Mouse (Mus musculus) heart, embryonic 16.5 days (tissue): ENCODE results near the gene Atm. TPM values are rescaled to one million over a fixed set of nuclear protein-coding genes. Genes with fewer than 3 reads are reported as not detected.

Experiments used
- ATAC-seq: fragments of 200-750 bp; cut with Nextera tagmentation; replicated peaks from 2 replicates; pipeline ENCODE4 v1.8.0; 2017; ENCODE audit warnings: moderate number of reproducible peaks; ENCODE audit not compliant: insufficient read depth, low FRiP score; ENCODE audit errors: extremely low read depth
- H3K27ac ChIP-seq: fragments of 300-500 bp; sonication (generic); 2 replicates; pipeline ENCODE4 v1.5.1; 2014; ENCODE audit warnings: mild to moderate bottlenecking, low read length, control low read depth, moderate library complexity
- H3K27me3 ChIP-seq: fragments of 300-500 bp; sonication (generic); 2 replicates; pipeline ENCODE4 v1.6.1; 2014; ENCODE audit warnings: low read length, mixed read lengths; ENCODE audit not compliant: control insufficient read depth, insufficient read depth
- H3K36me3 ChIP-seq: fragments of 300-500 bp; sonication (generic); 2 replicates; pipeline ENCODE4 v1.6.1; 2014; ENCODE audit not compliant: control insufficient read depth, insufficient read depth
- H3K4me1 ChIP-seq: fragments of 300-500 bp; sonication (generic); 2 replicates; pipeline ENCODE4 v1.6.1; 2014; ENCODE audit warnings: low read length, mixed read lengths; ENCODE audit not compliant: control insufficient read depth, insufficient read depth
- H3K4me2 ChIP-seq: fragments of 300-500 bp; sonication (generic); 2 replicates; pipeline ENCODE4 v1.6.1; 2014; ENCODE audit warnings: low read depth, mild to moderate bottlenecking, control low read depth, low read length
- H3K4me3 ChIP-seq: fragments of 300-500 bp; sonication (generic); 2 replicates; pipeline ENCODE4 v1.5.1; 2014; ENCODE audit warnings: mild to moderate bottlenecking, control low read depth, low read length
- H3K9ac ChIP-seq: fragments of 300-500 bp; sonication (generic); 2 replicates; pipeline ENCODE4 v1.6.1; 2014; ENCODE audit warnings: low read length, control low read depth
- H3K9me3 ChIP-seq: fragments of 300-500 bp; sonication (generic); replicated peaks from 2 replicates; pipeline ENCODE4 v1.6.1; 2016; ENCODE audit warnings: low read length; ENCODE audit not compliant: control insufficient read depth
- WGBS: fragments of 180-500 bp; shearing (Covaris S2); extraction: QIAGEN DNeasy Blood & Tissue Kit; methylation state at CpG from one replicate; pipeline ENCODE4 v1.1.7; 2014; 5-methylcytosine and 5-hydroxymethylcytosine counted together
- polyA plus RNA-seq: library from polyadenylated mRNA; unstranded; fragments of >200 nt; fragmentation: Nextera tagmentation; extraction: Ambion mirVana; gene quantifications from 2 replicates; pipeline ENCODE4 v1.2.1, GENCODE M21; 2015

Gene Atm
- polyA plus RNA-seq, 1 experiment from 2014 or later: 5.8 TPM

- H3K4me2 ChIP-seq: no peak overlapping the region
Observed at GRCm38 (mm10) chr9:53514091-53514490, 22.4 kb downstream of the Atm start.

DNA sequence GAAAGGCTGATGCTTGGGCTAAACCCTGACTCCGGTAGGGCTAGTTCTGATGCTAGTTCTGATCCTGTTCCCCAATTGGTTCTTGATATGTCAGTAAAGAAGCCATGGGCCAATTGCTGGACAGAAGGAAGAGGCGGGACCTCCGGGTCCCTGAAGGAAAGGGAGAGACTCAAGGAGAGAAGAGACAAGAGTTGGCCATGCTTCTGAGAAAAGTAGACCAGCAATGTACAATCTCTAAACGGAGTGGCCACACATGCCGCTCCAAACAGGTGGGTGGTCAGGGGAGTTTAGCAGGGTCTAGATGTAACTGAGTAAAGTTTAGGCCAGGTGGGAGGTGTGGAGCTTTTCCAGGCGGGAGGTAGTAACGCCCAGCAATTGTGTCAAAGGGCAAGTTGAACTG lies 28.5 kb downstream of the Atm start:
- no peaks in the 10 kb centered on the region for H3K9me3 ChIP-seq
- WGBS: 86% methylated on average over 7 of the region's 7 CpGs
- no peak overlapping the region for H3K4me3 ChIP-seq
- no peak overlapping the region for H3K9ac ChIP-seq
- H3K4me1 ChIP-seq: no peaks in the 10 kb centered on the region
- no peak for ATAC-seq
- peaks cover 7% of the 10 kb centered on the region for H3K36me3 ChIP-seq
- no peak overlapping the region for H3K4me2 ChIP-seq
- no peaks in the 10 kb centered on the region for H3K27me3 ChIP-seq
- H3K27ac ChIP-seq: no peak overlapping the region

More at GRCm38 (mm10) chr9:53514091-53514490, 22.4 kb downstream of the Atm start:
- ATAC-seq: no peak
- Histone ChIP-seq H3K27ac (no peak overlapping the region), H3K27me3 (no peaks in the 10 kb centered on the region), H3K9me3 (no peaks in the 10 kb centered on the region), H3K4me1 (no peaks in the 10 kb centered on the region), H3K36me3 (peaks cover 5% of the 10 kb centered on the region), H3K9ac (no peak overlapping the region), H3K4me3 (no peak overlapping the region)

GRCm38 (mm10) chr9:53485886-53486285 lies 50.7 kb downstream of the Atm start:
- Histone ChIP-seq H3K27me3 (no peaks in the 10 kb centered on the region), H3K9ac (no peak overlapping the region), H3K4me3 (no peak overlapping the region), H3K4me2 (no peak overlapping the region), H3K9me3 (no peaks in the 10 kb centered on the region), H3K27ac (no peak overlapping the region), H3K36me3 (peaks cover 14% of the 10 kb centered on the region; the same call in 1 of the 2 replicates), H3K4me1 (no peaks in the 10 kb centered on the region)
- ATAC-seq: no peak

- H3K27ac ChIP-seq: no peak overlapping the region; the same call in 1 of the 2 replicates
- H3K36me3 ChIP-seq: no peaks in the 10 kb centered on the region
- H3K9me3 ChIP-seq: no peaks in the 10 kb centered on the region
- H3K27me3 ChIP-seq: no peaks in the 10 kb centered on the region
- peak overlapping the region; percentile 23; the same call in 1 of the 2 replicates for H3K4me2 ChIP-seq
- peaks cover 12% of the 10 kb centered on the region for H3K4me1 ChIP-seq
- no peak; the same call in 1 of the 2 replicates for ATAC-seq
- no peak overlapping the region for H3K9ac ChIP-seq
- 34% methylated on average over 9 of the region's 9 CpGs for WGBS
- no peak overlapping the region for H3K4me3 ChIP-seq
Observed at GRCm38 (mm10) chr9:53472806-53473518, 63.6 kb downstream of the Atm start.

- H3K36me3 ChIP-seq: peaks cover 6% of the 10 kb centered on the region
Observed at GRCm38 (mm10) chr9:53452038-53452437, 84.5 kb downstream of the Atm start.

DNA sequence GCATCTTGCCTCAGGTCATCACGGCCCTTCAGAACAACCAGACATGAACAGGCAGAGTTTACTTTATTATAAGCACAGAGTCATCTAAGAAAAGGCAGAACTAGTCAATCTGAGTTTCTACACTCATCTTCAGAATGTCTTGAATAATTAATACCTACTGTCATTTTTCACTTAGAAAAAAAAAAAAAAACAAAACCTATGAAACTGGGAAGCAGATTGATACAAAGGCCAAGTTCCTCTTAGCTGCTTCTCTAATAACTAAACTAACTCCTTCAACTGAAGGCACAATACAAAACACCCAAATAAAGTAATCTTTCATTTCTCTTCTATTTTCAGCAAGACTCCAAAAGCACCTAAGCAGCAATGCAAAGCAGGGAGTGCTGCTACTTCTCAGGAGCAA lies 85.9 kb downstream of the Atm start:
- peaks cover 3% of the 10 kb centered on the region; the same call in 1 of the 2 replicates for H3K36me3 ChIP-seq
- 93% methylated on average over 1 of the region's 1 CpGs for WGBS
- H3K4me2 ChIP-seq: no peak overlapping the region
- H3K9me3 ChIP-seq: no peaks in the 10 kb centered on the region
- ATAC-seq: no peak
- H3K27me3 ChIP-seq: no peaks in the 10 kb centered on the region
- H3K27ac ChIP-seq: no peak overlapping the region
- H3K9ac ChIP-seq: no peak overlapping the region
- no peak overlapping the region for H3K4me3 ChIP-seq
- H3K4me1 ChIP-seq: no peaks in the 10 kb centered on the region

More at GRCm38 (mm10) chr9:53452038-53452437, 84.5 kb downstream of the Atm start:
- H3K4me3 ChIP-seq: no peak overlapping the region
- no peak overlapping the region for H3K27ac ChIP-seq
- no peaks in the 10 kb centered on the region for H3K9me3 ChIP-seq
- ATAC-seq: no peak
- 94% methylated on average over 2 of the region's 2 CpGs for WGBS
- H3K4me1 ChIP-seq: no peaks in the 10 kb centered on the region
- H3K27me3 ChIP-seq: no peaks in the 10 kb centered on the region
- no peak overlapping the region for H3K9ac ChIP-seq
- no peak overlapping the region for H3K4me2 ChIP-seq

GRCm38 (mm10) chr9:53435830-53436570 lies 100.5 kb downstream of the Atm start:
- no peak overlapping the region for H3K9ac ChIP-seq
- WGBS: 68% methylated on average over 14 of the region's 14 CpGs
- H3K4me1 ChIP-seq: no peaks in the 10 kb centered on the region
- H3K4me3 ChIP-seq: no peak overlapping the region
- no peak for ATAC-seq
- no peaks in the 10 kb centered on the region for H3K27me3 ChIP-seq
- no peaks in the 10 kb centered on the region for H3K9me3 ChIP-seq
- no peak overlapping the region for H3K4me2 ChIP-seq
- peaks cover 12% of the 10 kb centered on the region for H3K36me3 ChIP-seq
- no peak overlapping the region for H3K27ac ChIP-seq

GRCm38 (mm10) chr9:53427638-53428037 lies 108.9 kb downstream of the Atm start:
- Histone ChIP-seq H3K4me3 (no peak overlapping the region), H3K27me3 (no peaks in the 10 kb centered on the region), H3K36me3 (no peaks in the 10 kb centered on the region), H3K9ac (no peak overlapping the region), H3K4me1 (no peaks in the 10 kb centered on the region), H3K9me3 (no peaks in the 10 kb centered on the region), H3K4me2 (no peak overlapping the region), H3K27ac (no peak overlapping the region)
- 65% methylated on average over 3 of the region's 3 CpGs for WGBS
- no peak for ATAC-seq

- 83% methylated on average over 3 of the region's 3 CpGs for WGBS
Observed at GRCm38 (mm10) chr9:53426726-53427125, 109.8 kb downstream of the Atm start.

More at GRCm38 (mm10) chr9:53426726-53427125, 109.8 kb downstream of the Atm start:
- H3K4me1 ChIP-seq: no peaks in the 10 kb centered on the region
- no peak overlapping the region for H3K4me3 ChIP-seq
- no peaks in the 10 kb centered on the region for H3K36me3 ChIP-seq
- H3K9me3 ChIP-seq: no peaks in the 10 kb centered on the region
- no peaks in the 10 kb centered on the region for H3K27me3 ChIP-seq
- ATAC-seq: no peak
- no peak overlapping the region for H3K9ac ChIP-seq
- H3K4me2 ChIP-seq: no peak overlapping the region
- H3K27ac ChIP-seq: no peak overlapping the region
